Mouse (Mus musculus) liver, embryonic 18 days (tissue): ENCODE data around the gene Selenok. TPM values are rescaled to one million over a fixed set of nuclear protein-coding genes. Genes with fewer than 3 reads are reported as not detected.

Experiments
- polyA plus RNA-seq: library from polyadenylated mRNA; depleted of rRNA; stranded (reverse); fragments of >200 nt; gene quantifications from 2 replicates; pipeline ENCODE4 v1.2.3, GENCODE M21; 2012; rRNA removed

Selenok gene
- polyA plus RNA-seq, result 254 and 280 TPM in 2 replicates

DNA sequence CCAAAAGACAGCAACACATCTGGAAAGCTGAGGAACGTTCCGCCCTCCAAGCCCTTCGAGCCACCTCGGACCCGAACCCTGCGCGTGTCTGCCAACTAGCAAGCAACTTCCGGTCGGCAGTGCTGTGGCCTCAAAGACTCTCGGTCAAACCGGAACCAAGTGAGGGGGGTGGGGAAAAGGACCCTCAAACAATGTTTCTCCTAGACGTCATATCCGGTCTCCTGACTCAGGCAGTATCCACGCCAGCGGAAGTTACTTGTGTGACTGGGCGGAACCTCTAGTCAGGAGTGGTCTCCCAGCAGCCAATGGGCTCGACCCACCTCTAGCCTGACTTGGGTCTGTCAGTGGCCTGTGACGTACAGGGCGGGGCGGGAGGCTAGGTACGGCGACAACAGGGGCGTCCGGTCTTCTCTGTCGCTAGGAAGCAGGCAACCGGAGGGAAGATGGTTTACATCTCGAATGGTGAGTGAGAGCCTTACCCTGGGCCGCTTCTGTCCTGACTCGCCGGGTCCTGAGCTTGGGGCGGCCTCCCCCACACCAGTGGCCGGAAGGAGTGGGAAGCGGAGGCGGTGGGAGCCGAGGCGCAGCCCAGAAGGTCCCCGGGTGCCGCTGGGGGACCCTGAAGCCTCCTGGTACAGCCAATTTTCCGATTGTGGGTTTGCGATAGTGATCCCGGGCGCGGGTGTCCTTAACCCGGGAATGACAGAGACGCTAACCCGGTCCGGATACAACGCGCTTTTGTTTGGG is at the start of gene Selenok:
Gene Selenok (plus strand): TSS at position 234 of the 747 bp plus-strand sequence.

DNA sequence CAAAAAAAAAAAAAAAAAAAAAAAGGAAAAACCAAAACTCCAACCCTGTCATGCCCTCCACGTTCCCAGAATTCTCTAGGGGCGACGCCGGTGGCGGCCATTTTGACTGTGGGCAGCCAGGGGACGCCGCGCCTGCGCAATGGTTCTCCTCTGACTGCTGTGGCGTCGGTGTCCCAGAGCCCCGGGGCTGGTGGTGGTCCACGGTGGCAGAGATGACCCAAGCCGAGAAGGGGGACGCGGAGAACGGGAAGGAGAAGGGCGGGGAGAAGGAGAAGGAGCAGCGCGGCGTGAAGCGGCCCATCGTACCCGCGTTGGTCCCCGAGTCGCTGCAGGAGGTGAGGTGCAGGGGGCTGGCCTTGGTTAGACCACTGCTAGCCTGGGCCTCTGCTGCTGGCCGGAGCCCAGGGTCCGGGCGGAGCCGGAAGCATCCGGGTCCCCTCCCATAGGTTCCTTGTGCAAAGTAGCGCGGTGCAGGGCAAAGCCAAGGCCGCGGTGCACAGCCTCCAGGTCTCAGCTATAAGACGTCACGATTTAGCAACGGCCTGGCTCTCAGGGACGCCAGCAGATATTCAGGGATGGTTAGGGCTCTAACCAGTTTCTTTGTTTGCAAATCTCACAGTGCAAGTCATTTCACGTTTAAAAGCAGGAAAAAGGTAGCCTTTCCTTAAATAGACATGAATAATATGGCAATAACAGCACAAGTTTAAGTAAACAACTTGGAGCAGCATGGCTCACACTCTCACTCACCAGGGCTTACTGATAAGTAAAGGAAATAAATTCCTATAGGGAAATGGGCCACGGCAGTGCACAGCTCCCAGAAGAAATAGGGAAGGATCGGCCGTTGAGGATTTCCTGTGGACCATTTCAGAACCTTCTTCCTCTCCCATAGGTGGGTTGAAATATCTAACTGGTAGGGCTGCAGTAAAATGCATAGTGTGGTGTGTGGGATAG is 10.4 kb downstream of the Selenok start, which contains the start of gene Actr8:
Gene Actr8 (plus strand): TSS at position 84 of the 951 bp plus-strand sequence.

GRCm38 (mm10) chr14:30008733-30009575 is 40.8 kb downstream of the Selenok start, which contains the start of the genes Il17rb and Chdh:
Gene Il17rb, minus strand, starts transcription at chr14:30008896.
Gene Chdh, plus strand, starts transcription at chr14:30009023.

Other genes with a start within 250 kb of the Selenok start
- gene Cacna2d3, start 246.4 kb upstream of the Selenok start, polyA plus RNA-seq, result not detected in 2 replicates
- gene Actr8, start 10.0 kb downstream of the Selenok start, polyA plus RNA-seq, result 12.6 and 14.0 TPM in 2 replicates
- gene Il17rb, start 40.6 kb downstream of the Selenok start, polyA plus RNA-seq, result 10.7 and 12.0 TPM in 2 replicates
- 21.3 and 22.2 TPM in 2 replicates for gene Chdh, start 40.7 kb downstream of the Selenok start, polyA plus RNA-seq